Mouse (Mus musculus) bone marrow, adult 2 months (tissue): Measurements from ENCODE around the gene Kalrn. TPM values are rescaled to one million over a fixed set of nuclear protein-coding genes. Genes with fewer than 3 reads are reported as not detected.

Experiments used
- H3K27ac ChIP-seq: fragments of 200-500 bp; 2 replicates; pipeline ENCODE4 v1.5.1; 2012; ENCODE audit warnings: low read depth, mild to moderate bottlenecking, control low read depth, inconsistent platforms, low read length; ENCODE audit not compliant: control insufficient read depth, poor library complexity, insufficient read depth
- H3K4me1 ChIP-seq: fragments of 200-500 bp; 2 replicates; pipeline ENCODE4 v1.6.1; 2011; ENCODE audit warnings: low read length; ENCODE audit not compliant: control insufficient read depth, insufficient read depth
- H3K4me3 ChIP-seq: fragments of 200-500 bp; replicated peaks from 2 replicates; pipeline ENCODE3; 2011; ENCODE audit warnings: mild to moderate bottlenecking, low read depth, low read length, control low read depth; ENCODE audit not compliant: control insufficient read depth
- CTCF ChIP-seq: fragments of 200-500 bp; IDR thresholded peaks from 2 replicates; pipeline ENCODE4 v1.5.1; 2011; ENCODE audit warnings: low read length, control low read depth; ENCODE audit not compliant: control insufficient read depth, insufficient read depth
- POLR2A ChIP-seq: fragments of 200-500 bp; IDR thresholded peaks from 2 replicates; pipeline ENCODE4 v1.6.1; 2011; ENCODE audit warnings: low read depth, mild to moderate bottlenecking, control low read depth, low read length, borderline replicate concordance; ENCODE audit not compliant: control insufficient read depth
- WGBS: fragments of 180-500 bp; shearing (Covaris S2); methylation state at CpG from one replicate; pipeline ENCODE4 v1.1.7; 2018; 5-methylcytosine and 5-hydroxymethylcytosine counted together
- polyA plus RNA-seq: library from polyadenylated mRNA; stranded (reverse); fragments of >200 nt; gene quantifications from 2 replicates; pipeline ENCODE4 v1.2.4, GENCODE M21; 2011; ENCODE audit warnings: low replicate concordance; ENCODE audit not compliant: missing spikeins, insufficient read depth, insufficient read length

The Kalrn gene
- polyA plus RNA-seq, 1 experiment = 72.1 TPM

- TF ChIP-seq CTCF (no peak), POLR2A (no peak)
- no peak overlapping the region for H3K4me3 ChIP-seq
- no peak overlapping the region for H3K27ac ChIP-seq
- H3K4me1 ChIP-seq = no peaks in the 10 kb centered on the region
- WGBS = 72% methylated on average over 3 of the region's 3 CpGs
These were observed 155.4 kb downstream of the Kalrn start for GRCm38 (mm10) chr16:34417966-34418365.

GRCm38 (mm10) chr16:34417383-34417782 is 155.9 kb downstream of the Kalrn start:
- 72% methylated on average over 3 of the region's 3 CpGs for WGBS
- no peak overlapping the region for H3K27ac ChIP-seq
- TF ChIP-seq POLR2A = no peak
- no peaks in the 10 kb centered on the region for H3K4me1 ChIP-seq
- H3K4me3 ChIP-seq = no peak overlapping the region

- no peak for TF ChIP-seq POLR2A
- TF ChIP-seq CTCF = no peak
- WGBS = 19% methylated on average over 7 of the region's 7 CpGs
- no peak overlapping the region for H3K27ac ChIP-seq
- no peak overlapping the region for H3K4me3 ChIP-seq
- no peaks in the 10 kb centered on the region for H3K4me1 ChIP-seq
These were observed 158.8 kb downstream of the Kalrn start for GRCm38 (mm10) chr16:34414581-34414980.

DNA sequence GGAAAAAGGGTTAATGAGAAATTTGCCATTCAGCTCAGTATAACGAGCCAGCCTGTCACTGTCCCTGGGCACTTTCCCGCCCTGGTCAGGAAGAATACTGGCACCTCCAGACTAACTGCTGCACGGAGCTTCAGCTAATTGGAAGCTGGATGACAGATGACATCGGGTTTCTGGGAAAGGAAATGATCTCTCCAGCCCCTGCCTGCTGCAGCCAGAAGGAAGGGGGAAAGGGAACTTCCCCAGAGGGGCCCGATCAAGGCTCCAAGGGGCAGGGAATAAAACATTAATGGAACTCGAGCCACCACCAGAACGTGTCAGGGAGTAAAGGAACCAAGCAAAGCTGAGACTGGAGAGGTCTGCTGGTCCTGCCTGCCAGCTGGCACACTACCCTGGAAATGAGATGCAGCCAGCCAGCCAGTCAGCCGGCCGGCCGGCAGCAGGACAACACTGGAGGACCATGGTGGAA is 159.4 kb downstream of the Kalrn start:
- no peaks in the 10 kb centered on the region for H3K4me1 ChIP-seq
- no peak overlapping the region for H3K4me3 ChIP-seq
- H3K27ac ChIP-seq = no peak overlapping the region
- WGBS = 29% methylated on average over 10 of the region's 10 CpGs
- TF ChIP-seq CTCF (no peak), POLR2A (no peak)

DNA sequence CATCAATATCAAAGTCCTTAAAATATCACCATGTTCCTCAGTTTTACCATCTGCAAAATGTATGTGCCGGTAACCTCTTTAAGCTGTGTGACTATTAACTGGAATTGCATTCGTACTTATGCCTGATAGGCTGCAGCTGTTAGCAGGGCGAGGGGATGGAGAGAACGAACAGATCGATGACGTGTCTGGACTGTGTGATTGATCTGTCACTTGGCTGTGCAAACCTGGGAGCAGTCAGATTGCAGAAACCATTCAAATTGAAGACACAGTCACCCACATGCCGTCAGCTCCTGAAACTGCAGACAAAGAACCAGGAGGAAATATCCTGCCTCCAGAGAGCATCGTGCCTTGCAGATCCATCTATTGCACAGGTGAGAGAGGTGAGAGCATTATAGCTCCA is 166.3 kb downstream of the Kalrn start:
- Histone ChIP-seq H3K4me1 (no peaks in the 10 kb centered on the region), H3K27ac (no peak overlapping the region), H3K4me3 (no peak overlapping the region)
- WGBS = 87% methylated on average over 8 of the region's 8 CpGs
- TF ChIP-seq POLR2A (no peak), CTCF (no peak)

DNA sequence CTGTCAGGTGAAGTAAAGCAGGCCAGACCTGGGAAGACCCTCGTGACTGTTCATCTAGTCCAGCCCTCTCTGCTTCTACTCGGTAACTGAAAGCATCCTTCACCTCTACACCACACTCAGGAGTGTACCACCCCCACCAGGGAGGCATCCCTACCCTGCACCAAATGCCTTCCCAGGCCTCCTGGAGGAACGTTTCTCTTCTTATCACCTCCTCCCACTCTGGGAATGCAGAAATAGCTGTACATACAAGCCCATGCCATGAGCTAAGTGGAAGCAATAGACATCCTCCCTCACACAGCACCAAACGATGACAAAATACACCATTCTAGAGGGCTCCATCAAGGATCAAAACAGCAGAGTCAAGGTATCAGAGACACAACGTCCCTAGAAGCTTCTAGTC is 168.2 kb downstream of the Kalrn start:
- Histone ChIP-seq H3K4me1 (no peaks in the 10 kb centered on the region), H3K4me3 (no peak overlapping the region), H3K27ac (no peak overlapping the region)
- TF ChIP-seq POLR2A = no peak
- no peak for TF ChIP-seq CTCF
- WGBS = 61% methylated on average over 5 of the region's 5 CpGs

- 56% methylated on average over 1 of the region's 1 CpGs for WGBS
- no peaks in the 10 kb centered on the region for H3K4me1 ChIP-seq
- H3K4me3 ChIP-seq = no peak overlapping the region
- TF ChIP-seq POLR2A = no peak
- no peak for TF ChIP-seq CTCF
- no peak overlapping the region for H3K27ac ChIP-seq
These were observed 172.1 kb downstream of the Kalrn start for GRCm38 (mm10) chr16:34401216-34401615.

- TF ChIP-seq CTCF (no peak), POLR2A (no peak)
- 51% methylated on average over 13 of the region's 13 CpGs for WGBS
These were observed 173.1 kb downstream of the Kalrn start for GRCm38 (mm10) chr16:34400102-34400728.

More at GRCm38 (mm10) chr16:34400102-34400728, 173.1 kb downstream of the Kalrn start:
- no peak overlapping the region for H3K4me3 ChIP-seq
- no peak overlapping the region for H3K27ac ChIP-seq
- H3K4me1 ChIP-seq = no peaks in the 10 kb centered on the region
